Mouse (Mus musculus) leukemia stem cell, adult 10-12 weeks (primary cell): ENCODE data around the gene Gm5458. TPM values are rescaled to one million over a fixed set of nuclear protein-coding genes. Genes with fewer than 3 reads are reported as not detected.

Source experiments
- polyA plus RNA-seq: library from polyadenylated mRNA; stranded (reverse); fragments of >175 nt; gene quantifications from 2 replicates; pipeline ENCODE4 v1.2.3, GENCODE M21; 2012; ENCODE audit warnings: low replicate concordance

Gene Gm5458
- not detected in 2 replicates for polyA plus RNA-seq

GRCm38 (mm10) chr14:19602481-19602880 lies at the start of gene Gm5458:
Gene Gm5458 (minus strand): TSS chr14:19602581.

GRCm38 (mm10) chr14:19584804-19585667 lies 17.3 kb downstream of the Gm5458 start, which contains the start of gene Gm2237:
Gene Gm2237 (minus strand): TSS chr14:19585135.

GRCm38 (mm10) chr14:19549863-19550262 lies 52.5 kb downstream of the Gm5458 start, which contains the start of gene Gm2244:
Gene Gm2244 (minus strand): TSS chr14:19549963.

Other genes starting within 250 kb of the Gm5458 start
- 12.1 and 35.5 TPM in 2 replicates for gene Gm21738, start 183.7 kb downstream of the Gm5458 start, polyA plus RNA-seq
- gene Gm2244, start 52.6 kb downstream of the Gm5458 start, polyA plus RNA-seq, result not detected in 2 replicates
- gene Gm2237, start 17.4 kb downstream of the Gm5458 start, polyA plus RNA-seq, result not detected in 2 replicates
- gene Nid2, start 148.7 kb upstream of the Gm5458 start, polyA plus RNA-seq, result 2.4 and 2.9 TPM in 2 replicates
- 205 and 365 TPM in 2 replicates for gene Rtraf, start 221.2 kb upstream of the Gm5458 start, polyA plus RNA-seq